Mouse (Mus musculus) lung, adult 2 months (tissue): ENCODE measurements at regions not wholly inside any gene's neighbourhood (a gene's known extent, or its start where the extent isn't known, plus 50 kb on each side); places are given as distances from the start of the nearest gene placed in this dataset.

ENCODE experiments used
- CTCF ChIP-seq: fragments of 200-500 bp; IDR thresholded peaks from 2 replicates; pipeline ENCODE4 v1.5.1; 2011; ENCODE audit warnings: mild to moderate bottlenecking, low read length, control low read depth; ENCODE audit not compliant: insufficient read depth
- POLR2A ChIP-seq: fragments of 200-500 bp; IDR thresholded peaks from 2 replicates; pipeline ENCODE4 v1.6.1; 2011; ENCODE audit warnings: low read depth, mild to moderate bottlenecking, control low read depth, low read length, borderline replicate concordance; ENCODE audit errors: extremely low read depth

- TF ChIP-seq CTCF, result no peak
- no peak for TF ChIP-seq POLR2A
Measured at GRCm38 (mm10) chr3:18653557-18653956, 705.3 kb downstream of the Cypt12 start.
